Mouse (Mus musculus): ENCODE measurements at regions not wholly inside any gene's neighbourhood (a gene's known extent, or its start where the extent isn't known, plus 50 kb on each side); places are given as distances from the start of the nearest gene placed in this dataset.

DNA sequence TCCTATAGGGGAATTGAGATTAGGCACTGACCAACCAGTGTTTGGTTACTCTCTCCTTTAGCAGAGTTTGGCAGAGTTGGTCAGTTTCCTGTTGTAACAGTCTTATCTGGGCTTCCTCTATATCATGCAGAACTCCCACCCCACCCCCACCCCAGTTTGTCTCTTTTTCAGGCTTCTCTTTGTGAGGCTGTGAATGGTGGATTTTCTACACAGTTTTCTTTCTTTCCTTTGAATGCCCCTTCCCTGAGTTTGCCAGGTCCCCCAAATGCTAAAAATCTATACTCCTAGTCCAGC, 167.2 kb downstream of the Phlda1 start:
- Histone ChIP-seq H3K9me3 (replicated peaks; ENCODE audit: low read length) (no peaks in the 10 kb centered on the region), H3K4me2 (ENCODE audit: insufficient read depth, low read depth, poor library complexity, severe bottlenecking) (no peak overlapping the region), H3K4me1 (ENCODE audit: control insufficient read depth in 1 of 2, insufficient read depth in 2 of 2) (no peaks in the 10 kb centered on the region), H3K9ac (ENCODE audit: insufficient read depth, low read depth) (no peak overlapping the region), H3K27me3 (replicated peaks) (no peaks in the 10 kb centered on the region), H3K27ac (ENCODE audit: insufficient read depth, low read depth) (no peak overlapping the region), H3K4me3 (replicated peaks in 1 of 3; ENCODE audit: low read depth in 2 of 3, low read length in 2 of 3, poor library complexity in 1 of 3) (no peak overlapping the region), H3K79me2 (replicated peaks; ENCODE audit: control insufficient read depth, extremely low read depth, insufficient read depth, poor library complexity, severe bottlenecking) (no peaks in the 10 kb centered on the region), H3K36me3 (replicated peaks in 1 of 2; ENCODE audit: control insufficient read depth in 1 of 2, insufficient read depth in 1 of 2, low read length in 1 of 2) (no peaks in the 10 kb centered on the region)
- dilution Hi-C loops (cut with MboI; ENCODE audit: extremely low pct_ligation_motif_present, extremely low pct_unique_long_range_greater_than_20kb, low sequenced_read_pairs) (no loop called here), in situ Hi-C loops (cut with MboI; ENCODE audit: low pct_ligation_motif_present, low pct_unique_long_range_greater_than_20kb, low sequenced_read_pairs) (no loop called here)
- no peak for DNase-seq (ENCODE audit: extremely low read depth)
- TF ChIP-seq E2F4 (IDR thresholded peaks at IDR 0.05; ENCODE audit: insufficient replicate concordance, low read depth, low read length): no peak
- no peak for TF ChIP-seq ELF1 (IDR thresholded peaks at IDR 0.05; ENCODE audit: low read depth, low read length)
- TF ChIP-seq USF1 (IDR thresholded peaks at IDR 0.05; ENCODE audit: low read depth, low read length): no peak
- no peak for TF ChIP-seq RCOR1 (conservative IDR thresholded peaks at IDR 0.05; ENCODE audit: low read depth, low read length)
- TF ChIP-seq ETS1 (conservative IDR thresholded peaks at IDR 0.05; ENCODE audit: low read depth, low read length): no peak
- no peak for TF ChIP-seq TCF12 (IDR thresholded peaks at IDR 0.05; ENCODE audit: low read depth, low read length)
- no peak for TF ChIP-seq SIN3A (IDR thresholded peaks at IDR 0.05; ENCODE audit: low read length)
- TF ChIP-seq ZKSCAN1 (IDR thresholded peaks at IDR 0.05; ENCODE audit: borderline replicate concordance, low read depth, low read length): no peak
- TF ChIP-seq SMC3 (IDR thresholded peaks at IDR 0.05; ENCODE audit: low read depth, low read length): no peak
- no peak for TF ChIP-seq PAX5 (IDR thresholded peaks at IDR 0.05; ENCODE audit: low read length)

DNA sequence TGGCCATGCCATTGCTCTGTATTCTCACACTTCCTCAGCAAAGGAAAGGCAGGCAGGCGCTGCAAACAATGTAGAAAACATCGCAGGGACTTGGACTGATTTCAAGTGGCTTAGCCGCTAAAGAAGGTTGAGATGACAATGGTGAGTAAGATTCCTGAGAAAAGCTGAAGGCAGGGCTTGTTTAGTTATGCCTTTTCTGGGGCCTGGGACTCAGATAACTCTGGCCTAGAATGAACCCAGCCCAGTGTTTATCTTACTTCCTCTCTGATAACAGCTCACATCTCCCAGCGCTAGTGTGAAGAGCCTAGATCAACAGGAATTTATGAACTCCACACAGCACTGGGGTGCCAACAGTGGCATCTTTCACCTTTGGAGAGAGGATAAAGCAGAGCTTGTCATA, 170.2 kb downstream of the Phlda1 start:
- dilution Hi-C loops (cut with MboI; ENCODE audit: extremely low pct_ligation_motif_present, extremely low pct_unique_long_range_greater_than_20kb, low sequenced_read_pairs): no loop called here
- no peak overlapping the region for H3K4me3 ChIP-seq (replicated peaks in 1 of 3; ENCODE audit: low read depth in 2 of 3, low read length in 2 of 3, poor library complexity in 1 of 3)
- no peaks in the 10 kb centered on the region for H3K9me3 ChIP-seq (replicated peaks; ENCODE audit: low read length)
- no peak overlapping the region for H3K27ac ChIP-seq (ENCODE audit: insufficient read depth, low read depth)
- no peaks in the 10 kb centered on the region for H3K36me3 ChIP-seq (replicated peaks in 1 of 2; ENCODE audit: control insufficient read depth in 1 of 2, insufficient read depth in 1 of 2, low read length in 1 of 2)
- H3K79me2 ChIP-seq (replicated peaks; ENCODE audit: control insufficient read depth, extremely low read depth, insufficient read depth, poor library complexity, severe bottlenecking): no peaks in the 10 kb centered on the region
- H3K27me3 ChIP-seq (replicated peaks): no peaks in the 10 kb centered on the region
- TF ChIP-seq USF1 (IDR thresholded peaks at IDR 0.05; ENCODE audit: low read depth, low read length) (no peak), KAT2A (IDR thresholded peaks at IDR 0.05; ENCODE audit: insufficient replicate concordance, low read length) (no peak), ZMIZ1 (IDR thresholded peaks at IDR 0.05; ENCODE audit: low read depth, low read length) (no peak), PAX5 (IDR thresholded peaks at IDR 0.05; ENCODE audit: low read length) (no peak), UBTF (IDR thresholded peaks at IDR 0.05; ENCODE audit: low read depth, low read length) (no peak), TCF12 (IDR thresholded peaks at IDR 0.05; ENCODE audit: low read depth, low read length) (no peak), RAD21 (IDR thresholded peaks at IDR 0.05; ENCODE audit: low read depth, low read length) (no peak), TBP (conservative IDR thresholded peaks at IDR 0.05; ENCODE audit: low read depth, low read length) (no peak), JUN (IDR thresholded peaks at IDR 0.05; ENCODE audit: insufficient read depth, low read depth, low read length) (no peak), MYC (IDR thresholded peaks at IDR 0.05; ENCODE audit: low read depth, low read length) (no peak), HCFC1 (IDR thresholded peaks at IDR 0.05; ENCODE audit: low read depth, low read length) (no peak), CHD1 (IDR thresholded peaks at IDR 0.05; ENCODE audit: low read depth, low read length) (no peak), E2F4 (IDR thresholded peaks at IDR 0.05; ENCODE audit: insufficient replicate concordance, low read depth, low read length) (no peak), POLR2AphosphoS2 (IDR thresholded peaks at IDR 0.05; ENCODE audit: low read depth, low read length) (no peak), IRF4 (IDR thresholded peaks at IDR 0.05; ENCODE audit: low read depth, low read length) (no peak), NRF1 (IDR thresholded peaks at IDR 0.05; ENCODE audit: low read depth, low read length) (no peak), SIN3A (IDR thresholded peaks at IDR 0.05; ENCODE audit: low read length) (no peak), MXI1 (IDR thresholded peaks at IDR 0.05; ENCODE audit: low read depth, low read length) (no peak)
- in situ Hi-C loops (cut with MboI; ENCODE audit: low pct_ligation_motif_present, low pct_unique_long_range_greater_than_20kb, low sequenced_read_pairs): no loop called here
- no peaks in the 10 kb centered on the region for H3K4me1 ChIP-seq (ENCODE audit: control insufficient read depth in 1 of 2, insufficient read depth in 2 of 2)
- H3K9ac ChIP-seq (ENCODE audit: insufficient read depth, low read depth): no peak overlapping the region
- DNase-seq (ENCODE audit: extremely low read depth): no peak
- no peak overlapping the region for H3K4me2 ChIP-seq (ENCODE audit: insufficient read depth, low read depth, poor library complexity, severe bottlenecking)
